Mouse (Mus musculus): ENCODE results near the gene Btg2. TPM values are rescaled to one million over a fixed set of nuclear protein-coding genes. Genes with fewer than 3 reads are reported as not detected.

Gene Btg2
- total RNA-seq, 2 experiments from 2014 or later, result 22.4 to 26.7 TPM

- DNase-seq (ENCODE audit: low spot score in 2 of 2), result no peak
Measured at GRCm38 (mm10) chr1:134026741-134027140, 52.2 kb downstream of the Btg2 start.

- DNase-seq (ENCODE audit: low spot score in 2 of 2), result no peak
Measured at GRCm38 (mm10) chr1:134025975-134026374, 52.9 kb downstream of the Btg2 start.

Other genes starting within 250 kb of the Btg2 start
- under 1 TPM; 0.22 to 0.49 TPM for gene Optc, start 171.1 kb downstream of the Btg2 start, total RNA-seq (2021)
- gene Prelp, start 157.7 kb downstream of the Btg2 start, total RNA-seq (2021), result 10 to 100 TPM; 25.2 to 27.4 TPM
- gene Fmod, start 41.9 kb downstream of the Btg2 start, total RNA-seq (2021), result 100 to 1,000 TPM; 108 to 184 TPM
- under 1 TPM; 0.16 to 0.27 TPM for gene Chit1, start 32.1 kb upstream of the Btg2 start, total RNA-seq (2021)
- gene Chil1, start 103.1 kb upstream of the Btg2 start, total RNA-seq (2021), result 10 to 100 TPM in 1 of 2 experiments, 1 to 10 TPM in 1; 9.7 to 12.8 TPM
- gene Mybph, start 114.3 kb upstream of the Btg2 start, total RNA-seq (2021), result 10 to 100 TPM; 64.5 to 81.3 TPM
- under 1 TPM; 0.61 to 0.78 TPM for gene Adora1, start 156.3 kb upstream of the Btg2 start, total RNA-seq (2021)
- gene Myog, start 210.9 kb upstream of the Btg2 start, total RNA-seq (2021), result 100 to 1,000 TPM; 212 to 220 TPM